Mouse (Mus musculus) C2C12 (cell line): Measurements from ENCODE around the gene Tcap.

Experiments
- CTCF ChIP-seq: IDR thresholded peaks from one replicate; pipeline ENCODE4 v1.5.1; 2011; ENCODE audit not compliant: control insufficient read depth, insufficient read depth, insufficient read length
- USF1 ChIP-seq: IDR thresholded peaks from one replicate; pipeline ENCODE4 v1.6.1; 2011; ENCODE audit warnings: low read depth, mild to moderate bottlenecking, control low read depth, moderate library complexity

DNA sequence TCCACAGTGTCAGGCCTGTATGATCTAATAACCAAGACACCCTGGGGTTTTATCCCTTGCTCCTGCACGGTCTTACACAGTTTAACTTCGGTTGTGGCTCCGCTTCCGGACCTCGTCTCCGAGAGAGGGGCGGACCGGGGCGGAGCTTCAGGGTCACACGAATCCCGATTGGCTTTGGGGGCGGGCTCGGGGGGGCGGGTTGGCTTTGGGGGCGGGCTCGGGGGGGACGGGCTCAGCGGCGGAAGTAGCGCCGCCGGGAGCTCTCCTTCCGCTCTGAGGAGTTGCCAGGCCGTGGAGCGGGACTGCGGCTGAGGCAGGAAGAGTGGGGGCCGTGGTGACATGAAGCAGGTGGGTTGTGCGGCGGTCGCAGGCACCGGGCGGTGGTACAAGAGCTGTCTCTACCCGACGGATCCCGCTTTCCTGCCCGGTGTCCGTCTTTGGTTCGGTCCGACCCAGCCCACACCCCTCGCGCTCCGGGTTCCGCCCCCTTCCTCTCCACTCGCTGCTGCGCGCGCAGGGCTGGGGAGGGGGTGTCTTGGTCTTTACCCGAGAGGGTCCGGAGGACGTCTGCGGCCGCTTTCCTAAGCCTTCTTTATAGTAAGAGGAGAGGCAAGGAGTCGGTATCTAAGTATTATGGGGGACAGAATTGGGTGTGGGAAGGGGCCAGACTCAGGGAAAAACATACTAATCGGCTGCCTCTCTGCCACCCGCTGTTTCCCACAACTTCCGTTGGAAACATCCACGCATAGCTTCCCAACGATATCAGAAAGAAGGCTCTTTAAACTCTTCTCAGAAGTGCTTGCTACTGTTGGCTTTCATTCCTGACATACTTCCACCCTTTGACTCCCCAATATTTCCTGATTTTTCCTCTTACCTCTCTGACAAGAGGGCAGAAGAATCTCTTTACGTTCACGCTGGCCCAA is 25.2 kb upstream of the Tcap start, which contains the start of gene Stard3:
- TF ChIP-seq CTCF (no peak), USF1 (no peak)
